Mouse (Mus musculus) embryonic facial prominence, embryonic 11.5 days (tissue): ENCODE measurements around the gene Zbtb6. TPM values are rescaled to one million over a fixed set of nuclear protein-coding genes. Genes with fewer than 3 reads are reported as not detected.

Source experiments
- ATAC-seq: fragments of 200-750 bp; cut with Nextera tagmentation; replicated peaks from 2 replicates; pipeline ENCODE4 v1.8.0; 2017; ENCODE audit warnings: low read depth; ENCODE audit not compliant: insufficient number of reproducible peaks, low FRiP score, low TSS enrichment
- DNase-seq: peaks from one replicate; pipeline ENCODE4 v3.0.0-alpha.2; 2015; ENCODE audit warnings: low spot score
- H3K27ac ChIP-seq: fragments of 300-500 bp; sonication (generic); replicated peaks from 2 replicates; pipeline ENCODE4 v1.5.1; 2014; ENCODE audit warnings: mild to moderate bottlenecking, low read depth, low read length, control low read depth
- H3K27me3 ChIP-seq: fragments of 300-500 bp; sonication (generic); 2 replicates; pipeline ENCODE4 v1.6.1; 2014; ENCODE audit warnings: mild to moderate bottlenecking, low read length, moderate library complexity, mixed read lengths; ENCODE audit not compliant: control insufficient read depth, insufficient read depth
- H3K36me3 ChIP-seq: fragments of 300-500 bp; sonication (generic); replicated peaks from 2 replicates; pipeline ENCODE4 v1.6.1; 2014; ENCODE audit warnings: low read depth, mild to moderate bottlenecking, low read length, moderate library complexity, mixed read lengths; ENCODE audit not compliant: control insufficient read depth, insufficient read depth
- H3K4me1 ChIP-seq: fragments of 300-500 bp; sonication (generic); 2 replicates; pipeline ENCODE4 v1.6.1; 2014; ENCODE audit warnings: low read length, mixed read lengths; ENCODE audit not compliant: control insufficient read depth, insufficient read depth
- H3K4me2 ChIP-seq: fragments of 300-500 bp; sonication (generic); 2 replicates; pipeline ENCODE4 v1.6.1; 2014; ENCODE audit warnings: low read depth, mild to moderate bottlenecking, control low read depth, low read length, moderate library complexity
- H3K4me3 ChIP-seq: fragments of 300-500 bp; sonication (generic); 2 replicates; pipeline ENCODE4 v1.5.1; 2014; ENCODE audit warnings: low read depth, low read length, control low read depth
- H3K9ac ChIP-seq: fragments of 300-500 bp; sonication (generic); replicated peaks from 2 replicates; pipeline ENCODE4 v1.6.1; 2014; ENCODE audit warnings: mild to moderate bottlenecking, control low read depth, low read length
- H3K9me3 ChIP-seq: fragments of 300-500 bp; sonication (generic); replicated peaks from 2 replicates; pipeline ENCODE4 v1.6.1; 2016; ENCODE audit warnings: mild to moderate bottlenecking, low read length, inconsistent platforms, mixed read lengths; ENCODE audit not compliant: control insufficient read depth
- WGBS: fragments of 180-500 bp; shearing (Covaris S2); extraction: QIAGEN DNeasy Blood & Tissue Kit; methylation state at CpG from one replicate; pipeline ENCODE4 v1.1.7; 2014; 5-methylcytosine and 5-hydroxymethylcytosine counted together
- polyA plus RNA-seq: library from polyadenylated mRNA; unstranded; fragments of >200 nt; fragmentation: Nextera tagmentation; extraction: Ambion mirVana; gene quantifications from 2 replicates; pipeline ENCODE4 v1.2.1, GENCODE M21; 2014

Gene Zbtb6
- polyA plus RNA-seq = 5.3 and 5.8 TPM in 2 replicates

- WGBS = 0% methylated on average over 50 of the region's 51 CpGs
- peak; percentile 97 for DNase-seq
- Histone ChIP-seq H3K27me3 (no peaks in the 10 kb centered on the region), H3K4me2 (peak within 1 kb of the TSS; percentile 56), H3K27ac (peak within 1 kb of the TSS; percentile 60; the same call in 1 of the 2 replicates), H3K4me3 (peak within 1 kb of the TSS; percentile 59), H3K36me3 (no peaks in the 10 kb centered on the region), H3K4me1 (no peaks in the 10 kb centered on the region), H3K9ac (peak within 1 kb of the TSS; percentile 81), H3K9me3 (no peaks in the 10 kb centered on the region)
- ATAC-seq = peak; percentile 98
Observed at GRCm38 (mm10) chr2:37442611-37443591, at the start of gene Zbtb6, which contains the start of the genes Zbtb26 and Rabgap1. Gene Zbtb6, minus strand, starts transcription at chr2:37443171. Gene Zbtb26, minus strand, starts transcription at chr2:37443135. Gene Rabgap1, plus strand, starts transcription at chr2:37443279.

DNA sequence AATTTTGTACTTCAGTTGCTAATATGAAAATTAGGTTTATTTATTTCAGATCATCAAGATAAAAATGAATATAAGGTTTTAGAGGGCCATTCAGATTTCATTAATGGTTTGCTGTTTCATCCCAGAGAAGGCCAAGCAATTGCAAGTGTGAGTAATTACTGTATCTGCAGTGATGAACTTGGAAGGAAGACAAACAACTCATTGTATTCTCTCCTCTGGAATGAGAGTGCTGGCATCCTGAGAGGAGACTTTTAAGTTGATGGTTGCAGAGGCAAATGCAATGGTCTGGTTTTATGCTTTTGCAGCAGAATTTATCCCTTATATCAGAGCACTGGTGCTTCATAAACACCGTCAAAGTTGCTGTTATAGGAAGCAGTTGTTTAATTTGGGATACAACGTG lies 46.0 kb upstream of the Zbtb6 start:
- Histone ChIP-seq H3K27me3 (no peaks in the 10 kb centered on the region), H3K9me3 (no peaks in the 10 kb centered on the region), H3K4me1 (no peaks in the 10 kb centered on the region), H3K4me2 (no peak overlapping the region), H3K4me3 (no peak overlapping the region), H3K27ac (no peak overlapping the region), H3K36me3 (peaks cover 4% of the 10 kb centered on the region), H3K9ac (no peak overlapping the region)
- DNase-seq (no peak), ATAC-seq (no peak)
- 88% methylated on average over 2 of the region's 2 CpGs for WGBS

GRCm38 (mm10) chr2:37486408-37486807 lies 43.4 kb upstream of the Zbtb6 start:
- no peak overlapping the region for H3K4me3 ChIP-seq
- H3K4me1 ChIP-seq = no peaks in the 10 kb centered on the region
- H3K36me3 ChIP-seq = peaks cover 4% of the 10 kb centered on the region
- no peaks in the 10 kb centered on the region for H3K27me3 ChIP-seq
- H3K9me3 ChIP-seq = no peaks in the 10 kb centered on the region
- no peak overlapping the region for H3K4me2 ChIP-seq
- DNase-seq (no peak), ATAC-seq (no peak)
- H3K27ac ChIP-seq = no peak overlapping the region
- no peak overlapping the region for H3K9ac ChIP-seq

DNA sequence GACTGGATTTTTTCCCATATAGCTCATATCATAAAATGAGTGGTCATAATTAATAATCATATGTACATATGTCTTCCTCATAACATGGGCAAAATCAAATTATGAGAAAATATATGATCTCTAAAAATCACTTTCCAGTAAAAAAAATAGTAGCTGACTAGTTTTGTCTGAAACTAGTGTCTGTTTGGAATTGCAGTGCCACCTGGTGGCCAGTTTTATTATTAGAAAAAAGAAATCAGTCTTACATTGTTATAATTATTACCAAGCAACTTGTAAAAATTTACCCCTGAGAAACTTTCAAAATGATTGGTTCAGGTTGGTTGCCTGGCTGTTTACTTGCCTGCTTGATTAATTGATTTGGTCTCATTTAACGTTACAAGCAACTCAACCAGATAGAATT lies 42.4 kb upstream of the Zbtb6 start:
- 79% methylated on average over 1 of the region's 1 CpGs for WGBS
- Histone ChIP-seq H3K27ac (no peak overlapping the region), H3K36me3 (peaks cover 4% of the 10 kb centered on the region), H3K4me2 (no peak overlapping the region), H3K9ac (no peak overlapping the region), H3K4me1 (no peaks in the 10 kb centered on the region), H3K4me3 (no peak overlapping the region), H3K27me3 (no peaks in the 10 kb centered on the region), H3K9me3 (no peaks in the 10 kb centered on the region)
- DNase-seq = peak; percentile 74
- ATAC-seq = no peak

- Histone ChIP-seq H3K4me3 (no peak overlapping the region), H3K36me3 (peaks cover 2% of the 10 kb centered on the region), H3K9ac (no peak overlapping the region), H3K27ac (no peak overlapping the region), H3K27me3 (no peaks in the 10 kb centered on the region), H3K4me1 (no peaks in the 10 kb centered on the region), H3K4me2 (no peak overlapping the region), H3K9me3 (no peaks in the 10 kb centered on the region)
- WGBS = 90% methylated on average over 2 of the region's 2 CpGs
- DNase-seq (no peak), ATAC-seq (no peak)
Observed at GRCm38 (mm10) chr2:37484165-37484564, 41.2 kb upstream of the Zbtb6 start.

DNA sequence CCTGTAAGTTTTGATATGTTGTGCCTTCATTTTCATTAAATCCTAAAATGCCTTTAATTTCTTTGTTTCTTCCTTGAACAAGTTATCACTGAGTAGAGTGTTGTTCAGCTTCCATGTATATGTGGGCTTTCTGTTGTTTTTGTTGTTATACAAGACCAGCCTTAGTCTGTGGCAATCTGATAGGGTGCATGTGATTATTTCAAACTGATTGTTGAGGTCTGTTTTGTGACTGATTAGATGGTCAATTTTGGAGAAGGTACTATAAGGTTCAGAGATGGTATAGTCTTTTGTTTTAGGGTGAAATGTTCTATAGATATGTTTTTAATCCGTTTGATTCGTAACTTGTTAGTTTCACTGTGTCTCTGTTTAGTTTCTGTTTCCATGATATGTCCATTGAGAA lies 37.1 kb upstream of the Zbtb6 start:
- no peak overlapping the region for H3K9ac ChIP-seq
- ATAC-seq = no peak
- DNase-seq = no peak
- no peaks in the 10 kb centered on the region for H3K27me3 ChIP-seq
- 91% methylated on average over 2 of the region's 2 CpGs for WGBS
- no peaks in the 10 kb centered on the region for H3K9me3 ChIP-seq
- H3K4me1 ChIP-seq = no peaks in the 10 kb centered on the region
- H3K4me2 ChIP-seq = no peak overlapping the region
- no peak overlapping the region for H3K27ac ChIP-seq
- peaks cover 5% of the 10 kb centered on the region for H3K36me3 ChIP-seq
- no peak overlapping the region for H3K4me3 ChIP-seq

GRCm38 (mm10) chr2:37479559-37479958 lies 36.6 kb upstream of the Zbtb6 start:
- Histone ChIP-seq H3K27me3 (no peaks in the 10 kb centered on the region), H3K36me3 (peaks cover 5% of the 10 kb centered on the region), H3K4me3 (no peak overlapping the region), H3K27ac (no peak overlapping the region), H3K4me1 (no peaks in the 10 kb centered on the region), H3K9me3 (no peaks in the 10 kb centered on the region), H3K4me2 (no peak overlapping the region), H3K9ac (no peak overlapping the region)
- no peak for ATAC-seq
- DNase-seq = no peak

DNA sequence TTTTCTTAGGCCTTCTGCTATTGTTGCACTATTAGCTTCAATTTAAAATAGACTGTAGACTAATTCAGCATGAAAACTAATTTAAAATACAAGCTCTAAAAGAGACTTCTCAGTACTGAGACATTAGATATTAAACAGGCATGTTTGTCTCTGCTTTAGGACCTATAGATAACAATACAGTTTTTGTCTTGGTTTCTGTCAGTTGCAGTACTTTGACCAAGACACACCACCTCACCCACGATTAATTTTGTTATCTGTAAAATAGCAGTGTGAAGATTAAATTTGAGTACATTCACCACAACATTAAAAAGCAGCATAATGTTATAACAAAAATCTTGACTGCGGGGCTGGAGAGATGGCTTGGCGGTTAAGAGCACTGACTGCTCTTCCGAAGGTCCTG lies 23.3 kb upstream of the Zbtb6 start:
- no peaks in the 10 kb centered on the region for H3K4me1 ChIP-seq
- no peak overlapping the region for H3K4me2 ChIP-seq
- no peak overlapping the region for H3K27ac ChIP-seq
- no peaks in the 10 kb centered on the region for H3K36me3 ChIP-seq
- WGBS = 95% methylated on average over 4 of the region's 4 CpGs
- H3K27me3 ChIP-seq = no peaks in the 10 kb centered on the region
- ATAC-seq (no peak), DNase-seq (no peak)
- no peak overlapping the region for H3K4me3 ChIP-seq
- no peak overlapping the region for H3K9ac ChIP-seq
- no peaks in the 10 kb centered on the region for H3K9me3 ChIP-seq
